Mouse (Mus musculus) heart, embryonic 12.5 days (tissue): Measurements from ENCODE around the gene Clcn6. TPM values are rescaled to one million over a fixed set of nuclear protein-coding genes. Genes with fewer than 3 reads are reported as not detected.
A peak's percentile ranks its signal among the peaks of the same experiment; 100 is the strongest.
"Not testable (repeated sequence)": the region's sequence is repeated elsewhere in the genome, so short reads cannot be mapped to it uniquely, and the experiment has no call there.

ENCODE experiments used
- ATAC-seq: fragments of 200-750 bp; cut with Nextera tagmentation; 2 replicates; pipeline ENCODE4 v1.8.0; 2017; ENCODE audit warnings: moderate TSS enrichment, moderate library complexity; ENCODE audit not compliant: insufficient number of reproducible peaks, low FRiP score
- H3K27ac ChIP-seq: fragments of 300-500 bp; sonication (generic); 2 replicates; pipeline ENCODE4 v1.5.1; 2016; ENCODE audit warnings: mild to moderate bottlenecking, moderate library complexity; ENCODE audit not compliant: poor library complexity, severe bottlenecking
- H3K27me3 ChIP-seq: fragments of 300-500 bp; sonication (generic); replicated peaks from 2 replicates; pipeline ENCODE4 v1.6.1; 2016; ENCODE audit warnings: mild to moderate bottlenecking, moderate library complexity
- H3K36me3 ChIP-seq: fragments of 300-500 bp; sonication (generic); 2 replicates; pipeline ENCODE4 v1.6.1; 2016; ENCODE audit warnings: mild to moderate bottlenecking, moderate library complexity
- H3K4me1 ChIP-seq: fragments of 300-500 bp; sonication (generic); replicated peaks from 2 replicates; pipeline ENCODE4 v1.6.1; 2016; ENCODE audit warnings: mild to moderate bottlenecking
- H3K4me2 ChIP-seq: fragments of 300-500 bp; sonication (generic); 2 replicates; pipeline ENCODE4 v1.6.1; 2016; ENCODE audit warnings: mild to moderate bottlenecking, moderate library complexity
- H3K4me3 ChIP-seq: fragments of 300-500 bp; sonication (generic); 2 replicates; pipeline ENCODE4 v1.5.1; 2016; ENCODE audit warnings: mild to moderate bottlenecking
- H3K9ac ChIP-seq: fragments of 300-500 bp; sonication (generic); 2 replicates; pipeline ENCODE4 v1.6.1; 2016; ENCODE audit warnings: mild to moderate bottlenecking, moderate library complexity
- H3K9me3 ChIP-seq: fragments of 300-500 bp; sonication (generic); replicated peaks from 2 replicates; pipeline ENCODE4 v1.6.1; 2016; ENCODE audit warnings: mild to moderate bottlenecking, moderate library complexity
- WGBS: fragments of 180-500 bp; shearing (Covaris S2); methylation state at CpG from one replicate; pipeline ENCODE4 v1.1.7; 2016; 5-methylcytosine and 5-hydroxymethylcytosine counted together
- polyA plus RNA-seq: library from polyadenylated mRNA; unstranded; fragments of >200 nt; fragmentation: Nextera tagmentation; extraction: Ambion mirVana; gene quantifications from 2 replicates; pipeline ENCODE4 v1.2.1, GENCODE M21; 2016

The Clcn6 gene
- polyA plus RNA-seq, 1 experiment from 2014 or later = 7.8 TPM

GRCm38 (mm10) chr4:148051046-148051776, 12.6 kb upstream of the Clcn6 start:
- H3K9me3 ChIP-seq = no peaks in the 10 kb centered on the region
- H3K4me3 ChIP-seq = no peak overlapping the region
- H3K27me3 ChIP-seq = no peaks in the 10 kb centered on the region
- peaks cover 86% of the 10 kb centered on the region for H3K36me3 ChIP-seq
- H3K27ac ChIP-seq = no peak overlapping the region
- no peak overlapping the region for H3K9ac ChIP-seq
- H3K4me1 ChIP-seq = peaks cover 7% of the 10 kb centered on the region
- 91% methylated on average over 13 of the region's 13 CpGs for WGBS
- no peak overlapping the region for H3K4me2 ChIP-seq
- no peak for ATAC-seq

- not testable (repeated sequence) for H3K9me3 ChIP-seq, H3K9ac ChIP-seq, H3K4me2 ChIP-seq, H3K27me3 ChIP-seq, ATAC-seq, H3K4me3 ChIP-seq, H3K27ac ChIP-seq
- H3K36me3 ChIP-seq = peaks cover 84% of the 10 kb centered on the region
- 88% methylated on average over 3 of the region's 3 CpGs for WGBS
- peaks cover 14% of the 10 kb centered on the region for H3K4me1 ChIP-seq
These were observed 11.8 kb upstream of the Clcn6 start for GRCm38 (mm10) chr4:148050396-148050914.

GRCm38 (mm10) chr4:148046450-148047031, 7.9 kb upstream of the Clcn6 start:
- Histone ChIP-seq H3K9ac (no peak overlapping the region; the same call in 1 of the 2 replicates), H3K4me1 (peaks cover 45% of the 10 kb centered on the region), H3K4me3 (no peak overlapping the region), H3K36me3 (peaks cover 69% of the 10 kb centered on the region), H3K9me3 (no peaks in the 10 kb centered on the region), H3K27ac (peak overlapping the region; percentile 73), H3K27me3 (no peaks in the 10 kb centered on the region), H3K4me2 (peak overlapping the region; percentile 42; the same call in 1 of the 2 replicates)
- WGBS = 22% methylated on average over 4 of the region's 4 CpGs
- ATAC-seq = peak; percentile 88

GRCm38 (mm10) chr4:148044113-148044512, 5.5 kb upstream of the Clcn6 start:
- WGBS = 85% methylated on average over 2 of the region's 2 CpGs
- H3K27me3 ChIP-seq = no peaks in the 10 kb centered on the region
- peak overlapping the region; percentile 47 for H3K4me2 ChIP-seq
- no peaks in the 10 kb centered on the region for H3K9me3 ChIP-seq
- H3K27ac ChIP-seq = no peak overlapping the region
- ATAC-seq = 0 out of 2 replicates have a peak, but pooled peaks have one; percentile 33
- H3K36me3 ChIP-seq = peaks cover 46% of the 10 kb centered on the region
- peak overlapping the region; percentile 53; the same call in 1 of the 2 replicates for H3K9ac ChIP-seq
- H3K4me3 ChIP-seq = no peak overlapping the region; the same call in 1 of the 2 replicates
- H3K4me1 ChIP-seq = peaks cover 67% of the 10 kb centered on the region

- peak overlapping the region; percentile 91; the same call in 1 of the 2 replicates for H3K4me2 ChIP-seq
- WGBS = 86% methylated on average over 8 of the region's 8 CpGs
- H3K36me3 ChIP-seq = peaks cover 39% of the 10 kb centered on the region
- not testable (repeated sequence) for H3K27ac ChIP-seq, H3K9me3 ChIP-seq, H3K27me3 ChIP-seq, H3K9ac ChIP-seq, ATAC-seq, H3K4me3 ChIP-seq
- peaks cover 67% of the 10 kb centered on the region for H3K4me1 ChIP-seq
These were observed 4.7 kb upstream of the Clcn6 start for GRCm38 (mm10) chr4:148043327-148043726.

- Histone ChIP-seq H3K27me3 (no peaks in the 10 kb centered on the region), H3K9ac (peak overlapping the region; percentile 81), H3K36me3 (peaks cover 28% of the 10 kb centered on the region), H3K4me3 (peak overlapping the region; percentile 61), H3K4me2 (peak overlapping the region; percentile 91), H3K4me1 (peaks cover 72% of the 10 kb centered on the region), H3K27ac (peak overlapping the region; percentile 89), H3K9me3 (no peaks in the 10 kb centered on the region)
- 3% methylated on average over 16 of the region's 16 CpGs for WGBS
- ATAC-seq = no peak
These were observed 3.1 kb upstream of the Clcn6 start for GRCm38 (mm10) chr4:148041611-148042191.

GRCm38 (mm10) chr4:148040933-148041610, 2.5 kb upstream of the Clcn6 start:
- peak overlapping the region; percentile 81 for H3K9ac ChIP-seq
- no peaks in the 10 kb centered on the region for H3K9me3 ChIP-seq
- peaks cover 34% of the 10 kb centered on the region for H3K36me3 ChIP-seq
- H3K4me2 ChIP-seq = peak overlapping the region; percentile 91
- 1% methylated on average over 19 of the region's 19 CpGs for WGBS
- ATAC-seq = peak; percentile 75
- peaks cover 66% of the 10 kb centered on the region for H3K4me1 ChIP-seq
- peak overlapping the region; percentile 89 for H3K27ac ChIP-seq
- H3K4me3 ChIP-seq = peak overlapping the region; percentile 61
- no peaks in the 10 kb centered on the region for H3K27me3 ChIP-seq

GRCm38 (mm10) chr4:148040029-148040830, 1.6 kb upstream of the Clcn6 start:
- peak overlapping the region; percentile 81; the same call in 1 of the 2 replicates for H3K9ac ChIP-seq
- H3K4me2 ChIP-seq = peak overlapping the region; percentile 91
- H3K27me3 ChIP-seq = no peaks in the 10 kb centered on the region
- peak overlapping the region; percentile 79 for H3K4me3 ChIP-seq
- peak overlapping the region; percentile 89 for H3K27ac ChIP-seq
- peaks cover 58% of the 10 kb centered on the region for H3K4me1 ChIP-seq
- H3K9me3 ChIP-seq = no peaks in the 10 kb centered on the region
- H3K36me3 ChIP-seq = peaks cover 32% of the 10 kb centered on the region
- no peak for ATAC-seq
- 64% methylated on average over 15 of the region's 15 CpGs for WGBS

- Histone ChIP-seq H3K9me3 (no peaks in the 10 kb centered on the region), H3K27me3 (no peaks in the 10 kb centered on the region), H3K27ac (peak overlapping the region; percentile 89), H3K9ac (peak overlapping the region; percentile 84), H3K4me1 (peaks cover 51% of the 10 kb centered on the region), H3K4me3 (peak overlapping the region; percentile 79), H3K4me2 (peak overlapping the region; percentile 91), H3K36me3 (peaks cover 31% of the 10 kb centered on the region)
- ATAC-seq = no peak
- WGBS = 19% methylated on average over 19 of the region's 19 CpGs
These were observed 820 bp upstream of the Clcn6 start for GRCm38 (mm10) chr4:148039254-148040028.
